33 mouse cellular contexts compared by ENCODE assay signal in genomic region chr17:56961880-56962279, GRCm38 (mm10). TPM values are rescaled to one million over a fixed set of nuclear protein-coding genes. Genes with fewer than 3 reads are reported as not detected.
DNase-seq lines count a peak whose midpoint lies in the region; ATAC-seq and TF ChIP-seq lines count a peak whose summit lies in the region.
"Had no signal": no experiment of that assay in that cellular context is flagged by ENCODE, and none has a peak within 500 bp of the region (broad histone marks: within the 10 kb centered on the region; RNA-seq: fewer than 3 reads in every experiment).

No protein-coding gene starts in this region.

- DNase-seq in hindbrain, postnatal 0 days (ENCODE audit: low spot score): no peak
- DNase-seq in lung, embryonic 14.5 days: no peak
- DNase-seq in lung, adult 18-20 months: no peak
- DNase-seq in ZHBTc4 (ENCODE audit: low read depth, low spot score): peak; percentile 43
- no peak for DNase-seq in cerebellum, adult 11 months
- no peak for DNase-seq in kidney, postnatal 14 days
- DNase-seq: adrenal gland, adult 8-10 months; cerebellum, postnatal 14 days; embryo, embryonic 11 days; heart, postnatal 14 days; kidney, adult 8-10 months; kidney, postnatal 36 days; liver, embryonic 13.5 days; lung, postnatal 14 days; right cerebral cortex, postnatal 14 days; spleen, adult 18-20 months had no signal

- 95% methylated on average over 4 of the region's 4 CpGs for WGBS in hindbrain, postnatal 0 days
- 91% methylated on average over 4 of the region's 4 CpGs for WGBS in hindbrain, embryonic 16.5 days
- WGBS in lung, embryonic 14.5 days: 86% methylated on average over 4 of the region's 4 CpGs

- H3K27ac ChIP-seq in hindbrain, postnatal 0 days: no peak overlapping the region
- no peak overlapping the region for H3K27ac ChIP-seq in hindbrain, embryonic 16.5 days (ENCODE audit: low read depth, low read length)
- H3K27ac ChIP-seq in lung, embryonic 14.5 days (ENCODE audit: low read depth): no peak overlapping the region
- H3K27ac ChIP-seq: forebrain, embryonic 15.5 days; hindbrain, embryonic 13.5 days; liver, embryonic 13.5 days; midbrain, embryonic 15.5 days; neural tube, embryonic 15.5 days had no signal

- no peak overlapping the region for H3K4me2 ChIP-seq in hindbrain, postnatal 0 days (ENCODE audit: low read depth, low read length)
- no peak overlapping the region for H3K4me2 ChIP-seq in hindbrain, embryonic 16.5 days (ENCODE audit: low read length)
- H3K4me2 ChIP-seq in lung, embryonic 14.5 days: no peak overlapping the region
- H3K4me2 ChIP-seq: forebrain, embryonic 15.5 days; heart, embryonic 12.5 days; hindbrain, embryonic 13.5 days; liver, embryonic 13.5 days; midbrain, embryonic 15.5 days; neural tube, embryonic 15.5 days had no signal

- H3K36me3 ChIP-seq in hindbrain, postnatal 0 days (ENCODE audit: insufficient read depth, low read length): no peaks in the 10 kb centered on the region
- H3K36me3 ChIP-seq in hindbrain, embryonic 16.5 days (ENCODE audit: control insufficient read depth, insufficient read depth, low read length): no peaks in the 10 kb centered on the region
- no peaks in the 10 kb centered on the region for H3K36me3 ChIP-seq in lung, embryonic 14.5 days (ENCODE audit: insufficient read depth)
- no peaks in the 10 kb centered on the region for H3K36me3 ChIP-seq in E14TG2a.4 (ENCODE audit: insufficient read depth, low read length)
- H3K36me3 ChIP-seq: forebrain, embryonic 15.5 days; G1E; heart, embryonic 12.5 days; hindbrain, embryonic 13.5 days; liver, embryonic 13.5 days; midbrain, embryonic 15.5 days; neural tube, embryonic 15.5 days had no signal

- no peaks in the 10 kb centered on the region for H3K27me3 ChIP-seq in hindbrain, postnatal 0 days (ENCODE audit: insufficient read depth, low read length)
- no peaks in the 10 kb centered on the region for H3K27me3 ChIP-seq in hindbrain, embryonic 16.5 days (replicated peaks; ENCODE audit: control insufficient read depth, insufficient read depth, low read length)
- no peaks in the 10 kb centered on the region for H3K27me3 ChIP-seq in lung, embryonic 14.5 days (ENCODE audit: insufficient read depth, low read length)
- 0 out of 2 replicates have a peak, but pooled peaks cover 3% of the 10 kb centered on the region for H3K27me3 ChIP-seq in E14TG2a.4 (ENCODE audit: insufficient read depth, low read length)
- H3K27me3 ChIP-seq: forebrain, embryonic 15.5 days; hindbrain, embryonic 13.5 days; midbrain, embryonic 15.5 days; neural tube, embryonic 15.5 days had no signal

- no peaks in the 10 kb centered on the region for H3K4me1 ChIP-seq in hindbrain, postnatal 0 days (ENCODE audit: insufficient read depth, low read length)
- H3K4me1 ChIP-seq in hindbrain, embryonic 16.5 days (ENCODE audit: control insufficient read depth, insufficient read depth, low read depth, low read length): no peaks in the 10 kb centered on the region
- H3K4me1 ChIP-seq in lung, embryonic 14.5 days (ENCODE audit: insufficient read depth): no peaks in the 10 kb centered on the region
- peaks cover 58% of the 10 kb centered on the region for H3K4me1 ChIP-seq in E14TG2a.4 (replicated peaks; ENCODE audit: low read depth, low read length)
- H3K4me1 ChIP-seq: forebrain, embryonic 15.5 days; heart, embryonic 12.5 days; hindbrain, embryonic 13.5 days; midbrain, embryonic 15.5 days; neural tube, embryonic 15.5 days had no signal

- TF ChIP-seq CTCF in hindbrain, postnatal 0 days (IDR thresholded peaks at IDR 0.05; ENCODE audit: low read depth): peak; percentile 31
- peak; percentile 21; the same call in 1 of the 2 replicates for TF ChIP-seq CTCF in lung, embryonic 14.5 days (IDR thresholded peaks at IDR 0.05; ENCODE audit: low read depth)
- TF ChIP-seq CTCF in E14TG2a.4 (conservative IDR thresholded peaks at IDR 0.05; ENCODE audit: low read length): peak; percentile 63

- ATAC-seq in hindbrain, postnatal 0 days: no peak
- no peak for ATAC-seq in hindbrain, embryonic 16.5 days
- ATAC-seq in lung, embryonic 14.5 days (ENCODE audit: insufficient read depth): no peak
- ATAC-seq: forebrain, embryonic 15.5 days; midbrain, embryonic 15.5 days had no signal

- H3K9ac ChIP-seq in hindbrain, postnatal 0 days (replicated peaks; ENCODE audit: low read length): no peak overlapping the region
- no peak overlapping the region for H3K9ac ChIP-seq in hindbrain, embryonic 16.5 days (ENCODE audit: low read depth, low read length)
- H3K9ac ChIP-seq in lung, embryonic 14.5 days: no peak overlapping the region
- H3K9ac ChIP-seq: forebrain, embryonic 15.5 days; heart, embryonic 12.5 days; hindbrain, embryonic 13.5 days; liver, embryonic 13.5 days; midbrain, embryonic 15.5 days; neural tube, embryonic 15.5 days had no signal

- H3K4me3 ChIP-seq in hindbrain, postnatal 0 days (ENCODE audit: low read length): no peak overlapping the region
- H3K4me3 ChIP-seq in hindbrain, embryonic 16.5 days (ENCODE audit: low read length): no peak overlapping the region
- H3K4me3 ChIP-seq in lung, embryonic 14.5 days (ENCODE audit: low read depth, low read length): no peak overlapping the region
- H3K4me3 ChIP-seq in E14TG2a.4 (replicated peaks; ENCODE audit: low read length): no peak overlapping the region
- H3K4me3 ChIP-seq: forebrain, embryonic 15.5 days; heart, embryonic 12.5 days; hindbrain, embryonic 13.5 days; liver, embryonic 13.5 days; megakaryocyte, embryonic 14.5 days; midbrain, embryonic 15.5 days; neural tube, embryonic 15.5 days had no signal

- H3K9me3 ChIP-seq in hindbrain, postnatal 0 days (ENCODE audit: low read length): no peaks in the 10 kb centered on the region
- H3K9me3 ChIP-seq in hindbrain, embryonic 16.5 days (ENCODE audit: control insufficient read depth, low read length): no peaks in the 10 kb centered on the region
- H3K9me3 ChIP-seq in lung, embryonic 14.5 days (ENCODE audit: low read depth, low read length): no peaks in the 10 kb centered on the region
- no peaks in the 10 kb centered on the region for H3K9me3 ChIP-seq in E14TG2a.4 (ENCODE audit: low read length)
- H3K9me3 ChIP-seq: forebrain, embryonic 15.5 days; G1E; hindbrain, embryonic 13.5 days; liver, embryonic 13.5 days; midbrain, embryonic 15.5 days; neural tube, embryonic 15.5 days had no signal

RNA-seq across cellular contexts. Expression of gene Acer1, which starts 20.0 kb away (rescaled TPM):
- not detected in 2 replicates for total RNA-seq in hindbrain, postnatal 0 days (2014; rRNA removed)
- not detected in 2 replicates for polyA plus RNA-seq in hindbrain, postnatal 0 days (2015; fragmentation: Nextera tagmentation; extraction: Ambion mirVana)
- polyA plus RNA-seq in hindbrain, embryonic 16.5 days (2015; fragmentation: Nextera tagmentation; extraction: Ambion mirVana): not detected in 2 replicates
- polyA plus RNA-seq in lung, embryonic 14.5 days (2014; fragmentation: Nextera tagmentation; extraction: Ambion mirVana): not detected in 2 replicates
- total RNA-seq: G1E; gastrocnemius, adult 18-20 months; gastrocnemius, postnatal 4 days; heart, postnatal 14 days; layer of hippocampus, postnatal 10 days had no signal
- polyA plus RNA-seq: C2C12; forebrain, embryonic 15.5 days; G1E; heart, embryonic 12.5 days; hindbrain, embryonic 13.5 days; limb, embryonic 11.5 days; liver, embryonic 13.5 days; midbrain, embryonic 15.5 days; neural tube, embryonic 15.5 days; stomach, embryonic 14.5 days; thymus, postnatal 0 days had no signal

RNA-seq across cellular contexts. Expression of gene Mllt1, which starts 26.7 kb away (rescaled TPM):
- total RNA-seq in hindbrain, postnatal 0 days (2014; rRNA removed): 131 and 135 TPM in 2 replicates
- 46.7 and 52.0 TPM in 2 replicates for polyA plus RNA-seq in hindbrain, postnatal 0 days (2015; fragmentation: Nextera tagmentation; extraction: Ambion mirVana)
- 58.2 and 82.3 TPM in 2 replicates for polyA plus RNA-seq in hindbrain, embryonic 16.5 days (2015; fragmentation: Nextera tagmentation; extraction: Ambion mirVana)
- polyA plus RNA-seq in lung, embryonic 14.5 days (2014; fragmentation: Nextera tagmentation; extraction: Ambion mirVana): 31.4 and 39.3 TPM in 2 replicates

RNA-seq across cellular contexts. Expression of gene Clpp, which starts 28.2 kb away (rescaled TPM):
- 137 and 150 TPM in 2 replicates for total RNA-seq in hindbrain, postnatal 0 days (2014; rRNA removed)
- 163 TPM in 2 replicates for polyA plus RNA-seq in hindbrain, postnatal 0 days (2015; fragmentation: Nextera tagmentation; extraction: Ambion mirVana)
- polyA plus RNA-seq in hindbrain, embryonic 16.5 days (2015; fragmentation: Nextera tagmentation; extraction: Ambion mirVana): 162 and 168 TPM in 2 replicates
- polyA plus RNA-seq in lung, embryonic 14.5 days (2014; fragmentation: Nextera tagmentation; extraction: Ambion mirVana): 146 and 158 TPM in 2 replicates

RNA-seq across cellular contexts. Expression of gene Alkbh7, which starts 35.3 kb away (rescaled TPM):
- 58.0 and 70.3 TPM in 2 replicates for total RNA-seq in hindbrain, postnatal 0 days (2014; rRNA removed)
- polyA plus RNA-seq in hindbrain, postnatal 0 days (2015; fragmentation: Nextera tagmentation; extraction: Ambion mirVana): 66.0 and 70.2 TPM in 2 replicates
- polyA plus RNA-seq in hindbrain, embryonic 16.5 days (2015; fragmentation: Nextera tagmentation; extraction: Ambion mirVana): 57.8 and 64.4 TPM in 2 replicates
- 39.0 and 39.8 TPM in 2 replicates for polyA plus RNA-seq in lung, embryonic 14.5 days (2014; fragmentation: Nextera tagmentation; extraction: Ambion mirVana)

RNA-seq across cellular contexts. Expression of gene Pspn, which starts 37.9 kb away (rescaled TPM):
- not detected in 2 replicates for total RNA-seq in hindbrain, postnatal 0 days (2014; rRNA removed)
- not detected in 2 replicates for polyA plus RNA-seq in hindbrain, postnatal 0 days (2015; fragmentation: Nextera tagmentation; extraction: Ambion mirVana)
- 0.64 TPM in 1 of 2 replicates, not detected in the other for polyA plus RNA-seq in hindbrain, embryonic 16.5 days (2015; fragmentation: Nextera tagmentation; extraction: Ambion mirVana)
- 0.46 and 1.0 TPM in 2 replicates for polyA plus RNA-seq in lung, embryonic 14.5 days (2014; fragmentation: Nextera tagmentation; extraction: Ambion mirVana)
- total RNA-seq: G1E; gastrocnemius, adult 18-20 months; gastrocnemius, postnatal 4 days; heart, postnatal 14 days; layer of hippocampus, postnatal 10 days had no signal
- polyA plus RNA-seq: embryonic facial prominence, embryonic 14.5 days; G1E had no signal
